Comparison of ENCODE assay signal across 18 mouse cellular contexts in genomic region chr3:129212038-129212645, GRCm38 (mm10). TPM values are rescaled to one million over a fixed set of nuclear protein-coding genes. Genes with fewer than 3 reads are reported as not detected.
DNase-seq lines count a peak whose midpoint lies in the region; ATAC-seq lines count a peak whose summit lies in the region.
"Had no signal": no experiment of that assay in that cellular context is flagged by ENCODE, and none has a peak within 500 bp of the region (broad histone marks: within the 10 kb centered on the region; RNA-seq: fewer than 3 reads in every experiment).

No protein-coding gene starts in this region.

- no peak for ATAC-seq in forebrain, embryonic 14.5 days
- no peak for ATAC-seq in forebrain, embryonic 12.5 days (ENCODE audit: low FRiP score)
- no peak for ATAC-seq in midbrain, embryonic 11.5 days (ENCODE audit: low FRiP score)
- ATAC-seq in midbrain, embryonic 16.5 days = no peak
- ATAC-seq in embryonic facial prominence, embryonic 13.5 days (ENCODE audit: insufficient number of reproducible peaks, insufficient read depth, low FRiP score, low TSS enrichment, low read depth) = no peak
- ATAC-seq: hindbrain, embryonic 16.5 days; lung, postnatal 0 days had no signal

- peaks cover 5% of the 10 kb centered on the region; the same call in 1 of the 2 replicates for H3K4me1 ChIP-seq in forebrain, embryonic 14.5 days (ENCODE audit: control insufficient read depth, insufficient read depth, low read length)
- H3K4me1 ChIP-seq in forebrain, embryonic 12.5 days = peaks cover 28% of the 10 kb centered on the region
- peaks cover 23% of the 10 kb centered on the region for H3K4me1 ChIP-seq in midbrain, embryonic 11.5 days (ENCODE audit: control insufficient read depth, insufficient read depth, low read length)
- H3K4me1 ChIP-seq in midbrain, embryonic 16.5 days (ENCODE audit: control insufficient read depth, insufficient read depth, low read length) = peaks cover 4% of the 10 kb centered on the region; the same call in 1 of the 2 replicates
- peaks cover 20% of the 10 kb centered on the region for H3K4me1 ChIP-seq in embryonic facial prominence, embryonic 13.5 days
- H3K4me1 ChIP-seq in limb, embryonic 10.5 days = peaks cover 41% of the 10 kb centered on the region

- no peak overlapping the region for H3K9ac ChIP-seq in forebrain, embryonic 14.5 days (ENCODE audit: low read length)
- no peak overlapping the region for H3K9ac ChIP-seq in forebrain, embryonic 12.5 days
- H3K9ac ChIP-seq in midbrain, embryonic 11.5 days (ENCODE audit: low read length) = no peak overlapping the region
- no peak overlapping the region for H3K9ac ChIP-seq in midbrain, embryonic 16.5 days (ENCODE audit: low read depth, low read length)
- H3K9ac ChIP-seq in embryonic facial prominence, embryonic 13.5 days = no peak overlapping the region
- H3K9ac ChIP-seq: embryonic facial prominence, embryonic 15.5 days had no signal

- H3K4me2 ChIP-seq in forebrain, embryonic 14.5 days (ENCODE audit: low read length) = no peak overlapping the region
- H3K4me2 ChIP-seq in forebrain, embryonic 12.5 days = no peak overlapping the region
- no peak overlapping the region for H3K4me2 ChIP-seq in midbrain, embryonic 11.5 days
- no peak overlapping the region for H3K4me2 ChIP-seq in midbrain, embryonic 16.5 days (ENCODE audit: low read length)
- 0 out of 2 replicates have a peak overlapping the region, but pooled peaks have one; percentile 89 for H3K4me2 ChIP-seq in embryonic facial prominence, embryonic 13.5 days
- H3K4me2 ChIP-seq: heart, embryonic 11.5 days had no signal

- H3K4me3 ChIP-seq in forebrain, embryonic 14.5 days (ENCODE audit: low read depth, low read length) = no peak overlapping the region
- no peak overlapping the region for H3K4me3 ChIP-seq in forebrain, embryonic 12.5 days (replicated peaks)
- H3K4me3 ChIP-seq in midbrain, embryonic 11.5 days (ENCODE audit: low read depth, low read length) = no peak overlapping the region
- no peak overlapping the region for H3K4me3 ChIP-seq in midbrain, embryonic 16.5 days (ENCODE audit: low read depth, low read length)
- H3K4me3 ChIP-seq in embryonic facial prominence, embryonic 13.5 days = no peak overlapping the region
- no peak overlapping the region for H3K4me3 ChIP-seq in limb, embryonic 10.5 days

- H3K27ac ChIP-seq in forebrain, embryonic 14.5 days (ENCODE audit: low read depth, low read length) = no peak overlapping the region
- H3K27ac ChIP-seq in forebrain, embryonic 12.5 days = no peak overlapping the region
- no peak overlapping the region for H3K27ac ChIP-seq in midbrain, embryonic 11.5 days (ENCODE audit: low read depth, low read length)
- no peak overlapping the region for H3K27ac ChIP-seq in midbrain, embryonic 16.5 days (ENCODE audit: low read length)
- H3K27ac ChIP-seq in embryonic facial prominence, embryonic 13.5 days = no peak overlapping the region; the same call in 1 of the 2 replicates
- H3K27ac ChIP-seq in limb, embryonic 10.5 days = no peak overlapping the region
- H3K27ac ChIP-seq: embryonic facial prominence, embryonic 15.5 days had no signal

- no peaks in the 10 kb centered on the region for H3K9me3 ChIP-seq in forebrain, embryonic 14.5 days (replicated peaks; ENCODE audit: control insufficient read depth, low read length)
- H3K9me3 ChIP-seq in forebrain, embryonic 12.5 days = no peaks in the 10 kb centered on the region
- no peaks in the 10 kb centered on the region for H3K9me3 ChIP-seq in midbrain, embryonic 11.5 days (ENCODE audit: control insufficient read depth, low read length)
- no peaks in the 10 kb centered on the region for H3K9me3 ChIP-seq in midbrain, embryonic 16.5 days (replicated peaks; ENCODE audit: control insufficient read depth, low read length, poor library complexity, severe bottlenecking)
- no peaks in the 10 kb centered on the region for H3K9me3 ChIP-seq in embryonic facial prominence, embryonic 13.5 days
- no peaks in the 10 kb centered on the region for H3K9me3 ChIP-seq in limb, embryonic 10.5 days (replicated peaks)
- H3K9me3 ChIP-seq: embryonic facial prominence, embryonic 15.5 days had no signal

- H3K36me3 ChIP-seq in forebrain, embryonic 14.5 days (ENCODE audit: control insufficient read depth, insufficient read depth, low read length) = no peaks in the 10 kb centered on the region
- no peaks in the 10 kb centered on the region for H3K36me3 ChIP-seq in forebrain, embryonic 12.5 days (replicated peaks)
- H3K36me3 ChIP-seq in midbrain, embryonic 11.5 days (ENCODE audit: control insufficient read depth, insufficient read depth, low read length) = no peaks in the 10 kb centered on the region
- H3K36me3 ChIP-seq in midbrain, embryonic 16.5 days (ENCODE audit: control insufficient read depth, insufficient read depth, low read length) = no peaks in the 10 kb centered on the region
- H3K36me3 ChIP-seq in embryonic facial prominence, embryonic 13.5 days = no peaks in the 10 kb centered on the region
- H3K36me3 ChIP-seq in limb, embryonic 10.5 days = no peaks in the 10 kb centered on the region
- H3K36me3 ChIP-seq: embryonic facial prominence, embryonic 15.5 days had no signal

- H3K27me3 ChIP-seq in forebrain, embryonic 14.5 days (replicated peaks; ENCODE audit: control insufficient read depth, insufficient read depth, low read length) = peaks cover 90% of the 10 kb centered on the region
- H3K27me3 ChIP-seq in forebrain, embryonic 12.5 days = peaks cover 93% of the 10 kb centered on the region
- peaks cover 96% of the 10 kb centered on the region for H3K27me3 ChIP-seq in midbrain, embryonic 11.5 days (ENCODE audit: control insufficient read depth, insufficient read depth, low read length)
- peaks cover 52% of the 10 kb centered on the region for H3K27me3 ChIP-seq in midbrain, embryonic 16.5 days (ENCODE audit: control insufficient read depth, insufficient read depth, low read depth, low read length)
- H3K27me3 ChIP-seq in embryonic facial prominence, embryonic 13.5 days = peaks cover 99% of the 10 kb centered on the region
- H3K27me3 ChIP-seq in limb, embryonic 10.5 days (ENCODE audit: low read depth, poor library complexity, severe bottlenecking) = peaks cover 100% of the 10 kb centered on the region

- 2% methylated on average over 7 of the region's 7 CpGs for WGBS in forebrain, embryonic 14.5 days
- under 1% methylated on average over 7 of the region's 7 CpGs for WGBS in forebrain, embryonic 12.5 days
- 1% methylated on average over 7 of the region's 7 CpGs for WGBS in midbrain, embryonic 11.5 days
- 2% methylated on average over 7 of the region's 7 CpGs for WGBS in midbrain, embryonic 16.5 days
- 1% methylated on average over 7 of the region's 7 CpGs for WGBS in embryonic facial prominence, embryonic 13.5 days
- WGBS in limb, embryonic 10.5 days = 2% methylated on average over 7 of the region's 7 CpGs

- peak; percentile 2 for DNase-seq in forebrain, embryonic 14.5 days (ENCODE audit: low spot score)
- peak; percentile 91 for DNase-seq in midbrain, embryonic 11.5 days (ENCODE audit: low spot score, missing footprints)
- peak; percentile 34 for DNase-seq in limb, embryonic 10.5 days (ENCODE audit: low spot score)
- no peak for DNase-seq in natural killer cell, adult 2 months (ENCODE audit: low spot score in 2 of 2)
- DNase-seq: B cell, adult 2 months; cerebellum, adult 2 months; heart, postnatal 10 days; kidney, adult 9 months; kidney, postnatal 36 days; liver; thymus, adult 18-20 months had no signal

RNA-seq across cellular contexts. Expression of gene Pitx2, which starts 12.5 kb away (rescaled TPM):
- polyA plus RNA-seq in forebrain, embryonic 14.5 days (2014; fragmentation: Nextera tagmentation; extraction: Ambion mirVana) = 9.3 and 13.7 TPM in 2 replicates
- polyA plus RNA-seq in forebrain, embryonic 12.5 days (2016; fragmentation: Nextera tagmentation; extraction: Ambion mirVana) = 15.9 and 28.3 TPM in 2 replicates
- polyA plus RNA-seq in midbrain, embryonic 11.5 days (2014; fragmentation: Nextera tagmentation; extraction: Ambion mirVana) = 53.7 and 56.3 TPM in 2 replicates
- polyA plus RNA-seq in midbrain, embryonic 16.5 days (2015; fragmentation: Nextera tagmentation; extraction: Ambion mirVana) = 29.0 and 37.9 TPM in 2 replicates
- 62.5 and 65.6 TPM in 2 replicates for polyA plus RNA-seq in embryonic facial prominence, embryonic 13.5 days (2015; fragmentation: Nextera tagmentation; extraction: Ambion mirVana)
- 25.6 and 39.1 TPM in 2 replicates for polyA plus RNA-seq in limb, embryonic 10.5 days (2016; fragmentation: Nextera tagmentation; extraction: Ambion mirVana)

Comparison
In these comparisons a context has a peak if more than half of its experiments do, and no peak if none do; other contexts are left out.
1. DNase-seq: peak in forebrain, embryonic 14.5 days (single experiment), midbrain, embryonic 11.5 days (single experiment) and limb, embryonic 10.5 days (single experiment); none in natural killer cell, adult 2 months (0 of 2).